Mouse (Mus musculus) cortical plate, adult 2 months (tissue): ENCODE results near the gene Siah3.

Experiments
- CTCF ChIP-seq: fragments of 200-500 bp; IDR thresholded peaks from 2 replicates; pipeline ENCODE4 v1.5.1; 2011; ENCODE audit warnings: mild to moderate bottlenecking, control low read depth, low read length; ENCODE audit not compliant: insufficient read depth; ENCODE audit errors: extremely low read depth
- POLR2A ChIP-seq: fragments of 200-500 bp; IDR thresholded peaks from 2 replicates; pipeline ENCODE4 v1.6.1; 2011; ENCODE audit warnings: mild to moderate bottlenecking, low read length, control low read depth; ENCODE audit not compliant: insufficient read depth; ENCODE audit errors: extremely low read depth

- TF ChIP-seq POLR2A (no peak), CTCF (no peak)
Observed at GRCm38 (mm10) chr14:75455361-75455742, 430 bp upstream of the Siah3 start.
